Mouse (Mus musculus): ENCODE results near the gene Rgl1.

Gene Rgl1

DNA sequence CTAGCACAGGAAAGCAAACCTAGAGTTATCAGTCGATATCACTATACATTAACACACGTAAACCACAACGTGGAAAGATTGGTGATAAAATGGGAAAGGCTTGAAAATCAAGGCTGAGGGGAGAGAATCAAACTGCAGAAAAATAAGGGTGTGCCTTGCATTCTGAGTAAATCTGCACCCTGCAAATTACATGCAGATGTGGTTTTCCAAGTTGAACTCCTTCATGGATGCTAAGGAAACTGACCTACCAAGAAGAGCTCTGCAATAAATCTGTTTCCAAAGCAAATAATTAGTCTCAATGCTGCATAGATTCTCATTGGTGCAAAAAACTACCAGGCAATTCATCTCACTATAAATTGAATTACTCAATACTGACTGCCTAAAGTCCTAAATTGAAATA is 178.7 kb downstream of the Rgl1 start:
- DNase-seq (ENCODE audit: low spot score in 2 of 2) = no peak

DNA sequence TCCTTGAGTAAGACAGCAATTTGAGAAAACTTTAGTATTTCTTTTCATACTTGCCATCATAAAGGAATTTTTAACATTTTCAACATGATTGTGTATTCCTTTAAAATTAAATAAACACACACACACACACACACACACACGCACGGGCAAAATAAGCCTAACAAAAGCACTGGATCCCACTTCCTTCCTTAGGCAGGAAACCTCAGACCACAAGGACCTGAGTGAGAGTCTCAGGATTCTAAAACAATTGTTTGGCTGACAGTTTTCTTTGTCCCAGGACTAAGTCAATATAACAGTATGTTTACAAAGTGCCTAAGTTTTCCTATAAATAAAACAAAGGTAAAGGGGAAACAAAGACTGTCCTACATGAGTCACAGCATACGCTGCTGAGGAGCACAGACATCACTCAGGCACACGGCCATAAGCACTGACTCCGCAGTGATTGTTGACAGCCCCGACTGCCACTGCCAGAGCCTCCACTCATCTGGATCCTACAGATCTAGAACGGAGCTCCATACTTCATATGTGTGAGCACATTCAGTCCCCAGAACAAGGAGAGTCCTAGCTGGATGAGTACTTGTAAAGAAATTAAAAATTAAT is 180.7 kb downstream of the Rgl1 start:
- DNase-seq (ENCODE audit: low spot score in 2 of 2) = no peak

DNA sequence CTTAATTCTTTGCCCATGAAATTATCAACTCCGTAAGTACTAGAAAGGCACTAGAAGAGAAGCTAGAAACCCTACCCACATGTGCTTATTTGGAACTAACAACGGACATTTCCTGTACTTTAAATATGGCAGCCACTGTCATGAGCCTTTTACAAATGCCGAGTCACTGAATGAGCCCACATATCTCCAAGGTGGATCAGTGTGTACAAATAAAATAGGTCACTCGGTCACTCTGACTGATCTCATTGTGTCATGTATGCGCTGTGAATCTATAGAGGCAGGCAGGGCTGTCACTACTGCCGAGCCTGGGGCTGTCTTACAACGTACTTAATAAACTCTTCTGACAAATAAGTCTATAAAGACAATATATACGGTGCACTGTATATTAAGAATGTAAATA is 181.2 kb downstream of the Rgl1 start:
- DNase-seq (ENCODE audit: low spot score in 2 of 2) = no peak

DNA sequence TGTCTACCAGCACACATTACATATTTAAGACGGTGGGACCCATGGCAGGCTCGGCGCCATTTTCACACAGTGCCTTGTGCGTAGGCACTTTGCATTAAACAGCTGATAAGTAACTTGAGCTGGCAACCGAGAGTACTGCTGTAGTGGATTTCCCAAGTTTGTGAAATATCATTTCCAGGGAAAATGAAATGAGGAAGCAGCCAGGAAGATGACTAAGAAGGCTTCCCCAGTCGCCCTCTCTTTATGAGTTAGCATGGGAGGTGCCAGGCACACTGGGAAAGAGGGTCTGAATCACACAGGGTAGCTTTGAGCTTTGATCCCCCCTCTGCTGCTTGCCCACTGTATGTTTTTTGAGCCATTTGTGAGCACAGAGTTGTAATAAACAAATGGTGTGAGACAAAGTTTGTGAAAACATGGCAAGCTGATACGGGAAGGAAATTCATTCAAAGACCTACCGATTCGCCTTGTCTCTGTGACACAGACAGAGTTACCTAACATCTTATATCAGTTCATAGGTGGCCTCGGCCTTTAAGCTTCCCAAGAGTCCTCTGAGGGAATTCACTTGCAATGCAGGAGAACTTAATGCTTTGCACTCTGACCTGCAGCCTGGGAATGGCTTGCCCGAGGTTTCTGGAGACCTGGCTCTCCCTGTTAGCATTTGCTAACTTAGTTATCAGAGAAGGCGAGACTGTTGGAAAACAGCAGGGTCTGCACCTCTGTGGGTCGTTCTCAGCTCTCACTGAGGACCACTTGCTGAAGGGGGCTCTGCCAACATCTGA is 184.8 kb downstream of the Rgl1 start:
- no peak for DNase-seq (ENCODE audit: low spot score in 2 of 2)

DNA sequence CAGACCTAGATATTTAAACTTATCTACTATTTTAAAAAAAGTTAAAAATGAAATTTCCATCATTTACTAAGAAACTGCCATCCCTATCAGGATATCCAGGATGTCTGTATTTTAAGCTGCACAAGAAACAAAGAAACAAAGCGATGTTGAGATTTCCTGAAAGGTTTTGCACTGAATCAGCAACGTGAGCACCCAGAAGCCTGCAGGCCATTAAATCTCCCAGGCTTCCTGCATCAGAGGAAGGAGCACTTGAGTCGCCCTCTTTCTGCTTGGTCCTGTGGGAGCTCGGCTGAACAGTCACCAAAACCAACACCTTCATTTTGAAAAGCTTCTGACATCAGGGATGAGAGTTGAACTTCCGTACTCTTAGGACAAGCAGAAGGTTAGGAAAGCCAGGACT is 187.2 kb downstream of the Rgl1 start:
- DNase-seq (ENCODE audit: low spot score in 2 of 2) = no peak

DNA sequence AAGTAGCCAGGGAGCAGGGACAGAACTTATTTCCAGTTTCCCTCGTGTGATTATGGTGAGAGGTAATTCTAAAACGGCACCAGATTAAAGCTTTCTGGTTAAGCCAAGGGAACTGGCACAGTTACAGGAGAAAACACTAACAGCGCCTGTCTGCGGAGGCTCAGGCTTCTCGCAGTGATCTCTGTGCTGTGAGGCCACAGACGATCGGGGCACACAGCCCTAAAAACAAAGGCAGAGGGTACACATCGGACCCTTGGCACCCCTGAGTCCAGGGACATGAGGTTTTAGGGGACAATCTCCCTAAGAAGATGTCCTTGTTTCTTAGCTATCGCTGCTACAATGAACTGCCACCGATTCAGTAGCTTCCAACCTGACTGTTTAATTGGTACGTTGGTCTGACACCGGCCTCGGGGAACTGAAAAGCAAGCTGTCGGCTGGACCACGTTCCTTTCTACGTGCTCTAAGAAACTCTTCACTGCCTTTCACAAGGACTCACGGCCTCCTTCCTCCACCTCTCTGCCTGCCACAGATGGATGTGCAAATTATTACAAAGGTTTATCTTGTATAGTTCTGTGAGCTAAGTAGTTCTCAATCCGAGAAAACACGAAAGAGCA is 187.9 kb downstream of the Rgl1 start:
- no peak for DNase-seq (ENCODE audit: low spot score in 2 of 2)

DNA sequence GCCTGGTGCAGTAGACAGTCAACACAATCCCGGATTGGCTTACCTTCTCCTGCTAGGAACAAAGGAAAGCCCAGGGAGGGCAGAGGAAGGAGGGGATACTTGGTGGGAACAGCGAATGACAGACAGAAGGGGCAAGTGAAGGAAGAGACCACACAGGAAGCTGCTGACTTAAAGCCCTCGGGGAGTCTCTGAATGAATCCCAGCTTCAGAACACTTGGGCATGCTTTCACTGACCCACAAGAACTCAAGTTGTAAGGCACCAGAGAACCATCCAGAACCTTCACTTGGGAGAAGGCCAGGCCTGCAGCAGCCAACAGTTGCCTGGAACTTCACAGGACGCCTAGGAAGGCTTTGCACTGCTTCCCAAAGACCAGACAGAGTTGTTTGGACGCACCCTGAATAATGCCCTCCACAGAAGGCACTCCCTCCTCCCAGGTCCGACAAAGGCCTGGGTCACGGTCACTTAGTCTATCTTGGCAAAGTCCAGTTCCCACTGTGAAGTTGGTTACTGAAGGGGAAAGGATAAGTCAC is 189.5 kb downstream of the Rgl1 start:
- no peak for DNase-seq (ENCODE audit: low spot score in 2 of 2)

DNA sequence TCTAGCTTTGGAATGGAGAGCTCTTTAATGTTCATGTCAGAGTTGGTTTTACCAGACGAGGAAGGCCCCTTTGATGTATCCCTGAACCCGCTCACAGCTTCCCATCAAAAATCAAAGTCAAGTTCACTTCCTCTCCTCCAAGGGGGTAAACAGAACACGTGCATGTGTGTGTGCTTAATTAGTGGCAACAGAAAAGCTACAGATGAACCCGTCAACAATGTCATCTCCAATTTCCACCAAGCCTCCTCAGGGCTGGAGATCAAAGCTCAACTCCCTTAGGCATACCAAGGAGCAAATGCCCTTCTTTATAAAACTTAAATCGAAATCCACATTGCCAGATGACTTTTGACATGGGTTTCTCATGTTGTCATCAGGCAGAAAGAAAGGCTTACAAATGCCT is 191.1 kb downstream of the Rgl1 start:
- DNase-seq (ENCODE audit: low spot score in 2 of 2) = no peak

DNA sequence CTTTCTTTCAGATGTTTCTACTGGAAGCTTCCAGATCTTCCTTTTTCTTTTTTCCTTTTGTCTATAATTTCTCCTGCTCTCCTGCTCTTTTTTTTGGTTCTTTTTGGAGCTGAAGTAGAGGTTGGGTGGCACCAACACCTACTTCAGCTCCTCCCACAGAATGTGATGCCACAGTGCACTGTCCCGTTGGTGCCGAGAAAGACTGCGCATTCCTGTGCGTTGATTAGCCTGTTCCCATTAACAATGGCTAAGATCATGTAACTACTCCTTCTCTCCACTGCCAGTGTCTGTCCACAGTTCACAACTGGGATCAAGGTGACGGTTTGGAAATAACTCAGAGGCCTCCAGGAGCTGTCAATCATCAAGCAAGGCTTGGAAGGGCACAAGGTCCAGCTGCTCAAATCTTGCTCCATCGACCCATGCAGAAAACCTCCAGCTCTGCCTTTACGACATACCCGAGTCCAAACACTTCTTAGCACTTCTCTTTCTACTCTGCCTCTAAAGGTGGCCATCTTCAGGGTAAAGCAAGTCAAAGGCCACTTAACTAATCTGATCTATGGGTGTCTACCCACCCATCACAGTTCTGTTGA is 192.6 kb downstream of the Rgl1 start:
- no peak for DNase-seq (ENCODE audit: low spot score in 2 of 2)

DNA sequence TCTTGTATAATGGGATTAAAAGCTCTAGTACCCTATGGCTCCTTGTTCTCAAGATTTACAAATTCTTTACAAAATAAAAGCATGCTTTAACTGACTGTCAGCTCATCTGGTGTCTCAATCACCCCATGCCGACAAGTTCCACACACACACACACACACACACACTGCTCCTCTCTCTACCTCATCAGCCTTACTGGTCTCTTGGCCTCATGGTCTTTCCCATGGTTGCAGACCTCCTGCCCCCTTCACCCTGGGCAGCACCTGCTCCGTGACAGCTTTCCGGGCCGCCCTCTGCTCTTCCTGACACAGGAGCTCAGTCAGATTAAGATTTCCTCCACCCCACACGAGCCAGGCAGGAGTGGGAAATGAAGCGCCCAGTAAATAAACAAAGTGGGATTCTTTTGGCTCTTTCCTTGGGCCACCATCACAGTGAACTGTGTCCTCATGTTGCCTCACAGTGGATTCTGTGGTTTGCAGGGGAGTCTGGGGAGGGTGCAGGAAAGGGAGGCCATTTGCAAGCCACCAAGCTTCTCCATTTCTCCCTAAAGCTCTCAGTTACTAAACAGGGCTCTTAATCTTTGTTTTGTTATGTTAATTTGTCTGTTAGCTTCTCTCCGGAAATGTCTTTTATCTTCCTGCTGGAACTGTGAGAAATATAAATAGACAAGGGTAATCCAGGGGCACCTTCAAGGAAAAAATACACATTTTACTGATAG is 193.2 kb downstream of the Rgl1 start:
- DNase-seq (ENCODE audit: low spot score in 2 of 2) = no peak

DNA sequence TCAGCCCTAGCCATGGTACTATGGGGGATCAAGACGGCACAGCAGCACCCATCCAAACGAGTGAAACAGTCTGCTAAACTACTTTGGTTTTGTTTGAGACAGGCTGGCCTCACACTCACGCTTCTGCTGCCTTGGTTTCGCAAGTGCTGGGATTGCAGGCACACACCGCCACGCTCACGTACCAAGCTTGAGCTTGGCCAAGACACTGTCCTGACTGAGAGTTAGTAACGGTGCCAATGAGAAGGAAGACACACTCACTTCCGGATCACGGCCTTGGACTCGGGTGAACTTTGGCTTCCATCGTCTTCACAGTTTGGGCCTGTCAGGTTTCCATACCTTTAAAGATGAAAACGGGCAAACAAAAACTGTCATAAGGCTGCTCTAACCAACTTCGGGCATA is 194.8 kb downstream of the Rgl1 start:
- no peak for DNase-seq (ENCODE audit: low spot score in 2 of 2)

DNA sequence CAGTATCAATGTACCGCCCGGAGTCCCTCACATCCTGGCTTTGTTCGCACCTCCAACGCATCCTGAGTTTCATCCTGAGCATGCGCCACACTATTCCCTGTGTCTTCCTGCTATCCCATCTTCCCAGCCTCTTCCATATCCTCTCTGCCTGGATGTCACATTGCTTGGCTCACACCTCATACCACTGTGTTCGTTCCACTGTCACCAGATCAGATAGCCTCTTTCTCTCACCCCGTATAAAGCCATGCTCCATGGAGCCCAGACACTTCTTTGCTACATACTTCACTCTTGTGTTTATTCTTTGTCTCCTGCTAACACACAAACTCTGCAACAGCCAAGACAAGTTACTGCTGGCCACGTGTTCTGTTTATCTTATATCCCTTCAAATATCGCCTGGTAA is 195.5 kb downstream of the Rgl1 start:
- no peak for DNase-seq (ENCODE audit: low spot score in 2 of 2)

DNA sequence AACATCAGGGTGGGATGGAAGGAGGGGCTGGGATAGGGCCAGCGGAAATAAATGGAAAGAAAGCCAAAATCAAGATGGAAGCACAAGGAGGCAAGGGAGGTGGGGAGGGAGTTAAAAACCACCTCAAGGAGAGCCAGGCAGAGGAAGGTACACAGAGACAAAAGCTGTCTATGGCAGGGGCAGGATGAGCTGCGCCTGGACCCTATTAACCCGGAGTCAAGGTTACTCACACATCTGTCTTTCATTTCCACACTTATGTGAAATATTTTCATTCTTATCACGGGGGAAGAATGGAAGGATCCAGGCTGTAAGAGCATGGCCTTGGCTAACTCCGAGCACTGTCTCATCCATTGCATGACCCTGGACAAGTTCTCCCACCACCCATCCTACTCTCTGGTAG is 202.9 kb downstream of the Rgl1 start:
- DNase-seq (ENCODE audit: low spot score in 2 of 2) = no peak

DNA sequence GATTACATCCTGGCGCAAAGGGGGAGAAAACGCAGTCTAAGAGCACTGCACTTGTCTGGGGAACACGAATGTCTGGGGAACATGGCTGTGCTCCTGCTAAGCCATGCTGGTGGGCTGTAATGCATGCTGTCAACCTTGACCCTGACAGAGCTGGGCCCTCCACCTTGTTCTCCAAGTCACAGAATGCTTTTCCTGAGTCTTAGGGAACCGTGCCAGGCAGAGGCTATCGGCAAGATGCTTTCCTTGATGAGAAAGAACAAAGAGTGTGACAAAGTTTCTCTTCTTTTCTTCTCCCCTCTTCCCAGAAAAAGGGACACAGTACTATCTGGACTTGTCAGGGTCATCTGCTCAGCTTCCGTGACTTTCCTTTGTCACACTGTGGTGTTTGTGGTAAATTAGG is 203.3 kb downstream of the Rgl1 start:
- no peak for DNase-seq (ENCODE audit: low spot score in 2 of 2)

DNA sequence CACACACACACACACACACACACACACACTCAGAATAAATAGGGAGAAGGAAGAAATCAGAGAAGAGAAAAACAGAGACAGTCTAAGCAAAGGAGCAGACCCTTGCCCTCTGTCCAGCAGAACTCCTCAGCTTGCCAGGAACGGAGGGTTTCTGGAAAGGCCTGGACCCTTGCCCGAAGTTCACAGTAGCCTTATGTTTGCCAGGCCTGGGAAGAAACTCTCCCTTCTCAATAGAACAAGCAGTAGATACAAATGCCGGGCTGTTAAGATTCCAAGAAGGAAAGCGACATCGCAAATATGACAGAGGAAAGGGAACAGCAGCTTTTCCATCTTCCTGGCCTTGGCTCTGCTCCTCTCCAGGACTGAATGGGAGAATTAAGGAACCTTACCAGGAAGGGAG is 205.7 kb downstream of the Rgl1 start:
- peak; percentile 35 to 42 for DNase-seq (ENCODE audit: low spot score in 2 of 2)

DNA sequence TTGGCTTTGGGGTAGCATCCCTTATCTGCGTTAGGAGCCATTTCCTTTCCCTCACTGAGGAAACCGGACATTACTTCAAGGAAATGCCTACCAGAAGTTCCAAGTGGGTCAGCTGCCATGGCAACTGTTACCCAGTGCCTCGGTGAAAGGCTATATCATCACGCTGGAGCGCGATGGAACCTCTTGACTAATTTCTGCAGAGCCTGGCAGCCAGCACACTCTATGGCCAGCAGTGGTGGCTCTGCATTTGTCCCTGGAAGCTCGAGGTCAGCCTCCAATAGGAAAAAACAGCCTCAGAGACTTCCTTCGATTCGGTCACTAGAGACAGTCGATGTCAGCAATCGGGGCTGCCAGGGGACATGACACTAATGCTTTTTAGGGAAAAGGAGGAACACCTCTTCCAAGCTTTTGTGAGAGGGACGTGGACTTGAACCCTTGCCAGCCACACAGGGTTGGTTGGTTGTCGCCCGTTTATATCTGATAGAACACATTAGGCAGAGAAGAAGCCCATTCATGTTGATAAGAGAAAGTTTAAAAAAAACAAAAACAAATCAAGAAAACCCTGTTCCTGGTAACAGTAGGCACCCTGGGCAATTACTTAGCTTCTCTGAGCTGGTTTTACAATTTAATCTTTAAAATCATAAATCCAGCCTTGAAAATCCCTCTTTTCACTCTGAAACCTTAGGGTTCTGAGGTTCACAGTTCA is 209.4 kb downstream of the Rgl1 start:
- DNase-seq (ENCODE audit: low spot score in 2 of 2) = no peak

DNA sequence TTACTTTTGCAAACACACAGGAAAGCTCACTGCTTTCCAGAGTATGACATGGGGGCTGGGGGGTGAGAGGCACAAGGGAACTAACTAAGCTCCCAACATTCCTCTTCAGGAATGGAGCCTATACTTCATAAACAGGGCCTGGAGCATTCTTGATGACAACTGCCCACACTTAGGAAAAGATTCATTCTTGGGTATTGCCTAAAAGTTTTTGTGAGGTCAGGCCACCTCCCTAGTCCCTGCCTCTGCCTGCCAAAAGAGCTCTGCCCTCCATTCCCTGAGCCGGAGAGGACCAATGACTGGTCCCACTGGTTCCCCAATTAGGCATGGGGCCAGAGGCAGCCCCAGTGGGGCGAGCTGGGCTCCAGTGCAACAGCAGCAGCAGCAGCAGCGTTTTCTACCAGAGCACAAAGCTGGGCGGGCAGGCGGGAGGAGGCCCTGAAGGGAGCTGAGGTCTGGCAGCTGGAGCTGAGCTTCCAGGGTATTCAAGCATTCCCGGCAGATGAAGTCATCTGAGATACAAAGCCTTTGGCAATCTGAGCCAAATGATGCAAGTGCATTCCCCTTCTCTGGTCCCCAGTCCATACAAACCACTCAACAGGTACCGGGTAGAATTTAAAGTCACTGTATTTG is 210.1 kb downstream of the Rgl1 start:
- DNase-seq (ENCODE audit: low spot score in 2 of 2) = peak in 1 of 2 experiments; percentile 33

DNA sequence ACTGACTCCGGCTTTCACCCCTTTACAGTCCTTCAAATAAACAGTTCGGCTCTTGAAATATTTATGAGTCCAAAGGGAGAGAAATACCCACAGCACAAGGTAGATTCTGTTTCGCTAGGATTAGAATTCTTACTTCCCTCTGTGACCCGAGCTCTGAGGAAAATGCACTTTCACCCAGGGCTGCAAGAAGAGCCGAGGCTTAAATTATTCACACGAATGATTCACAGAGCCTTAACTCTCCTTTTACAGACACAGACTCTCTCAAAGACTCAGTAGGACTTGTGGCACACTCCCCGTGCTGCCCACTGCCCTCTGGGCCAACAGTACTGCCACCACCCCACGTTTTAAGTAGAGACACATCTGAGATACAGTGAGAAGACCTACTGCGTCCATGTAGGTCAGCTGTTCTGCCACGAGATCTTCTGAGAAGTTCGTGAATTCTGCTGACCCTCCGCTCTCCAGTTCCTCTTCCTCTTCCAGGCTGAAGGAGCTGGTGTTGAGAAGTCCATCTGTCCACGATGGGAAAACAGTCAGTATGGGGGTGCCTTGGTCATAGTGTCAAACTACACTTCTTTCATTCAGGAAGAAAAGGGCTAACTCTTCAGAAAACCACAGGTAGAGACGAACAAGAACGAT is 212.1 kb downstream of the Rgl1 start:
- no peak for DNase-seq (ENCODE audit: low spot score in 2 of 2)

DNA sequence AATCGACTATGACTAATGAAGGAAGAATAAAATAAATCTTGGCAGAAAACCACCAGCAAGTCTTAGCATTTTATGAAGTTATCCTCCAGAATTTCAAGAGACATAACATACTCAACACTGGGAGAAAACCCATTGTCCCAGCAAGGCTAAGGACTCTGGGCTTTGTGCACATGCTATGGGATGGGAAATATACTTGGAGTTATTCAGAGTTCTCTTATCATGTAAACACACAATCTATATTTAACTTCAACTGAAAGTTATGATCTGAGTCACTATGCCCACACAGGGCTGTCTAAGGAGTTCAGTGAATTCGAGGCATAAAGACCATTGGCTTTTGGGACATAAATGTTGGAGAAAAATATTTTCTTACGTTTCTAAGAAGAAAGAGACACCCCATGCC is 215.2 kb downstream of the Rgl1 start:
- no peak for DNase-seq (ENCODE audit: low spot score in 2 of 2)

DNA sequence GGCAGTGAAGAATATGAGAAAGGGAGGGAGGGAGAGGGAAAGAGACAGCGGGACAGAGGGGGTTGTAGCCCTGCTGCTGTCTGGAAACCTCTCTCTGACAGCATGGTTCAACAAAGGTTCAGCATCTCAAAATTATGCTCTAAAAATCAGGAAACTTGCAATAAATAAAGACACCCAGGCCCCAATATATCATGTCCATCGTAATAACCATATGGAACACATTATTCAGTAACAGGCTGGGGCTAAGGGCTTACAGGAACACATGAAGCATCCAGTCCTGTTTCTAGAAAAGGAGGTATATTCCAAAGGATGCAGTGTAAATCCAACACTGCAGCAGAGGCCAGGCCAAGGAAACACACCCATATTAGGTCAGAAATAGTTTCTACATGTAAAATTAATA is 215.6 kb downstream of the Rgl1 start:
- no peak for DNase-seq (ENCODE audit: low spot score in 2 of 2)

Measured in frontal cortex, postnatal 36 days (tissue).